Mouse (Mus musculus) testis, adult 2 months (tissue): ENCODE results near the gene Wbp4. TPM values are rescaled to one million over a fixed set of nuclear protein-coding genes. Genes with fewer than 3 reads are reported as not detected.
"Not testable (repeated sequence)": the region's sequence is repeated elsewhere in the genome, so short reads cannot be mapped to it uniquely, and the experiment has no call there.

Experiments used
- H3K27ac ChIP-seq: fragments of 200-500 bp; 2 replicates; pipeline ENCODE4 v1.5.1; 2012; ENCODE audit warnings: low read depth, low read length; ENCODE audit not compliant: control insufficient read depth, insufficient read depth
- H3K27me3 ChIP-seq: fragments of 200-500 bp; 2 replicates; pipeline ENCODE4 v1.6.1; 2012; ENCODE audit warnings: mild to moderate bottlenecking, low read length, moderate library complexity; ENCODE audit not compliant: control insufficient read depth, insufficient read depth
- H3K36me3 ChIP-seq: fragments of 200-500 bp; 2 replicates; pipeline ENCODE4 v1.6.1; 2012; ENCODE audit warnings: mild to moderate bottlenecking, low read length; ENCODE audit not compliant: control insufficient read depth, insufficient read depth
- H3K4me1 ChIP-seq: fragments of 200-500 bp; 2 replicates; pipeline ENCODE4 v1.6.1; 2012; ENCODE audit warnings: low read length; ENCODE audit not compliant: control insufficient read depth, insufficient read depth
- H3K4me3 ChIP-seq: fragments of 200-500 bp; 2 replicates; pipeline ENCODE4 v1.5.1; 2012; ENCODE audit warnings: low read depth, mild to moderate bottlenecking, low read length, moderate library complexity, mixed read lengths; ENCODE audit not compliant: control insufficient read depth
- CTCF ChIP-seq: fragments of 200-500 bp; IDR thresholded peaks from 2 replicates; pipeline ENCODE4 v1.5.1; 2012; ENCODE audit warnings: low read depth, mild to moderate bottlenecking, inconsistent platforms, low read length, moderate library complexity; ENCODE audit not compliant: control insufficient read depth, insufficient read depth, insufficient replicate concordance
- POLR2A ChIP-seq: fragments of 200-500 bp; IDR thresholded peaks from 2 replicates; pipeline ENCODE4 v1.6.1; 2012; ENCODE audit warnings: low read depth, mild to moderate bottlenecking, inconsistent platforms, low read length, moderate library complexity; ENCODE audit not compliant: control insufficient read depth
- polyA plus RNA-seq: library from polyadenylated mRNA; depleted of rRNA; stranded (reverse); fragments of >200 nt; gene quantifications from 2 replicates; pipeline ENCODE4 v1.2.3, GENCODE M21; 2012

The Wbp4 gene
- polyA plus RNA-seq, 1 experiment, result 11.2 TPM

- no peak overlapping the region for H3K4me3 ChIP-seq
- no peak overlapping the region for H3K27ac ChIP-seq
- peaks cover 1% of the 10 kb centered on the region for H3K36me3 ChIP-seq
- TF ChIP-seq POLR2A (no peak), CTCF (no peak)
- H3K27me3 ChIP-seq, result no peaks in the 10 kb centered on the region
- no peaks in the 10 kb centered on the region for H3K4me1 ChIP-seq
Measured at GRCm38 (mm10) chr14:79473384-79473783, 7.9 kb downstream of the Wbp4 start.

- no peak overlapping the region for H3K27ac ChIP-seq
- no peak for TF ChIP-seq POLR2A
- TF ChIP-seq CTCF, result peak; percentile 9; the same call in 1 of the 2 replicates
- peaks cover 6% of the 10 kb centered on the region for H3K36me3 ChIP-seq
- H3K4me1 ChIP-seq, result no peaks in the 10 kb centered on the region
- H3K4me3 ChIP-seq, result no peak overlapping the region
- H3K27me3 ChIP-seq, result no peaks in the 10 kb centered on the region
Measured at GRCm38 (mm10) chr14:79467621-79468020, 13.7 kb downstream of the Wbp4 start.

GRCm38 (mm10) chr14:79465623-79466022 is 15.7 kb downstream of the Wbp4 start:
- no peak for TF ChIP-seq CTCF
- no peak for TF ChIP-seq POLR2A
- H3K27me3 ChIP-seq, result no peaks in the 10 kb centered on the region
- no peak overlapping the region for H3K4me3 ChIP-seq
- H3K36me3 ChIP-seq, result peaks cover 4% of the 10 kb centered on the region
- no peak overlapping the region for H3K27ac ChIP-seq
- H3K4me1 ChIP-seq, result no peaks in the 10 kb centered on the region

GRCm38 (mm10) chr14:79460988-79461387 is 20.3 kb downstream of the Wbp4 start:
- TF ChIP-seq POLR2A (no peak), CTCF (no peak)
- Histone ChIP-seq H3K4me3 (no peak overlapping the region), H3K36me3 (no peaks in the 10 kb centered on the region; the same call in 1 of the 2 replicates), H3K4me1 (no peaks in the 10 kb centered on the region), H3K27me3 (no peaks in the 10 kb centered on the region), H3K27ac (no peak overlapping the region)

- TF ChIP-seq POLR2A, result no peak
- TF ChIP-seq CTCF, result no peak
- no peaks in the 10 kb centered on the region; the same call in 1 of the 2 replicates for H3K36me3 ChIP-seq
- no peaks in the 10 kb centered on the region for H3K4me1 ChIP-seq
- no peaks in the 10 kb centered on the region for H3K27me3 ChIP-seq
- H3K27ac ChIP-seq, result no peak overlapping the region
- no peak overlapping the region for H3K4me3 ChIP-seq
Measured at GRCm38 (mm10) chr14:79460401-79460800, 20.9 kb downstream of the Wbp4 start.

GRCm38 (mm10) chr14:79452591-79452934 is 28.8 kb downstream of the Wbp4 start:
- not testable (repeated sequence) for H3K4me1 ChIP-seq, H3K27me3 ChIP-seq, H3K36me3 ChIP-seq
- peak overlapping the region; percentile 78 for H3K4me3 ChIP-seq
- H3K27ac ChIP-seq, result 0 out of 2 replicates have a peak overlapping the region, but pooled peaks have one; percentile 36

- H3K36me3 ChIP-seq, H3K27me3 ChIP-seq, H3K4me1 ChIP-seq: not testable (repeated sequence)
- peak; percentile 100 for TF ChIP-seq POLR2A
- H3K4me3 ChIP-seq, result peak within 1 kb of the TSS; percentile 89
- H3K27ac ChIP-seq, result peak within 1 kb of the TSS; percentile 90
Measured at GRCm38 (mm10) chr14:79451681-79452590, 29.4 kb downstream of the Wbp4 start, which contains the start of gene Kbtbd6. TSS of gene Kbtbd6 (plus strand) at chr14:79451835.
